Mouse (Mus musculus) brain, embryonic 14.5 days (tissue): ENCODE measurements at regions not wholly inside any gene's neighbourhood (a gene's known extent, or its start where the extent isn't known, plus 50 kb on each side); places are given as distances from the start of the nearest gene placed in this dataset.

Source experiments
- CTCF ChIP-seq: fragments of 200-500 bp; IDR thresholded peaks from 2 replicates; pipeline ENCODE4 v1.5.1; 2012; ENCODE audit warnings: inconsistent platforms, mild to moderate bottlenecking, moderate library complexity, borderline replicate concordance; ENCODE audit not compliant: insufficient read depth, insufficient read length; ENCODE audit errors: extremely low read depth
- POLR2A ChIP-seq: fragments of 200-500 bp; IDR thresholded peaks from 2 replicates; pipeline ENCODE4 v1.6.1; 2012; ENCODE audit warnings: mild to moderate bottlenecking, inconsistent platforms, borderline replicate concordance; ENCODE audit not compliant: poor library complexity, insufficient read depth, insufficient read length, severe bottlenecking; ENCODE audit errors: extremely low read depth

GRCm38 (mm10) chr3:121873572-121873971 lies 58.5 kb upstream of the Abcd3 start:
- TF ChIP-seq CTCF (no peak), POLR2A (no peak)
